Mouse (Mus musculus) cerebellum, postnatal 10 days (tissue): ENCODE results near the gene Ifit1bl1.
"Not testable (repeated sequence)": the region's sequence is repeated elsewhere in the genome, so short reads cannot be mapped to it uniquely, and the experiment has no call there.

Experiments used
- DNase-seq, 2 experiments: peaks; one replicate each; pipeline ENCODE4 v3.0.0; 2021; ENCODE audit warnings: mixed read lengths in 2 of 2

Gene Ifit1bl1

DNA sequence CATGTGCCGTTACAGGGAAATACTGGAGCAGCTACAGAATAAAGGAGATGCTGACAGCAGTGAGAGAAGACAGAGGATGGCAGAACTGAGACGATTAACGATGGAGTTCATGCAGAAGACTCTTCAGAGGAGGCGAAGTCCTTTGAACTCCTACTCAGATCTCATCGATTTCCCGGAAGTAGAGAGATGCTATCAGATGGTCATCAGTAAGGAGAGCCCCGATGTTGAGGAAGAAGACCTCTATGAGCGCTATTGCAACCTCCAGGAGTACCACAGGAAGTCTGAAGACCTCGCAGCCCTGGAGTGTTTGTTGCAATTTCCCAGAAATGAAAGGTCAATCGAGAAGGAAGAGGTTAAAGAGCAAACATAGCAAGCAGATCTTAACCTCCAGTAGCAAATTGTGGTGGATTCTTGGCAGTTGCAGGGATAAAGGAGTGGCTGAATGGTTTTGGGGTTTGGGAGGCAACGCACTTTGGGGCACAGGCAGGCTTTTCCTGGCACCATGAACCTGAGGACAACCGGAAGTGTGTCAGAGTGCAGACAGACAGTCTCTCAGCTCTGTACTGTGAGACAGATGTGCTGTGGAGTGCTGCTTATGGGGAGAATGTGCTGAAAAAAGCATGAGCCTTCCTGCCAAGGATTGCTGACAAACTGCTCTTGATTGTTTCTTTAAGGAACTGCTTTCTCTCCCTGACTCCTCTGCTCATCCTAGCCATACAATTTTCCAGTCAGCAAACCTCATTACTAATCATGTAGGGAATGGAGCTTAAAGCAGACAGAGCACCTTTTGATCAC is 13.7 kb downstream of the Ifit1bl1 start:
- not testable (repeated sequence) for DNase-seq

- DNase-seq, result not testable (repeated sequence)
Observed at GRCm38 (mm10) chr19:34585740-34586458, 15.9 kb downstream of the Ifit1bl1 start.

- DNase-seq, result not testable (repeated sequence)
Observed at GRCm38 (mm10) chr19:34583126-34583766, 18.5 kb downstream of the Ifit1bl1 start, which contains the start of gene Ifit3. Gene Ifit3, plus strand, starts transcription at chr19:34583531.

DNA sequence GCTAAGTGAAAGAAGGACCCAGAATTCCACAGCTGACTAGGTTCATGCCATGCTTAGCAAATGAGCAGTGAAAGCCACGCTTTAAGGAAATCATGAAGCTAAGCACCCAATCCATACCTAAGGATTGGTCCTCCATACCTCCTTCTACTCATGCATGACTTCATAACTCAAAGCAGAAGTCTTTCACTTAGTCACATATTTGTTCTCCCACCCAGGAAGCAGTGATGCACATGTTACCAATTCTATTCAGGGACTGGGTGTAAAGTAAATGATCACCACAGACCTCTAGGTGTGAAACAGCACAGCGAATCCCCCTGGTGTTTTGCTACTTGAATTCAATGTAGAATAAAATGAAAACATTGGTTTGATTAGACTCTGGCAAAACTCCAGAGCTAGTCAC is 19.1 kb downstream of the Ifit1bl1 start:
- not testable (repeated sequence) for DNase-seq

GRCm38 (mm10) chr19:34577121-34577520 is 24.6 kb downstream of the Ifit1bl1 start:
- no peak for DNase-seq

DNA sequence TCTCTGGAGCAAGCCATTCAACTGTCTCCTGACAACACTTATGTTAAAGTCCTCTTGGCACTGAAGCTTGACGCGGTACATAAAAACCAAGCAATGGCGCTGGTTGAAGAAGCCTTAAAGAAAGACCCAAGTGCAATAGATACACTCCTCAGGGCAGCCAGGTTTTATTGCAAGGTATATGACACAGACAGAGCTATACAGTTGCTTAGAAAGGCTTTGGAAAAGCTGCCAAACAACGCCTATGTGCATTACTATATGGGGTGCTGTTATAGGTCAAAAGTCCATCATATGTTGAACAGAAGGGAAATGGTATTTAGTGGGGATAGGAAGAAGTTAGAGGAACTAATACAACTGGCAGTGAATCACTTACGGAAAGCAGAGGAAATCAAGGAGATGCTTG is 28.1 kb downstream of the Ifit1bl1 start:
- no peak for DNase-seq

- no peak for DNase-seq
Observed at GRCm38 (mm10) chr19:34571080-34571479, 30.7 kb downstream of the Ifit1bl1 start.

DNA sequence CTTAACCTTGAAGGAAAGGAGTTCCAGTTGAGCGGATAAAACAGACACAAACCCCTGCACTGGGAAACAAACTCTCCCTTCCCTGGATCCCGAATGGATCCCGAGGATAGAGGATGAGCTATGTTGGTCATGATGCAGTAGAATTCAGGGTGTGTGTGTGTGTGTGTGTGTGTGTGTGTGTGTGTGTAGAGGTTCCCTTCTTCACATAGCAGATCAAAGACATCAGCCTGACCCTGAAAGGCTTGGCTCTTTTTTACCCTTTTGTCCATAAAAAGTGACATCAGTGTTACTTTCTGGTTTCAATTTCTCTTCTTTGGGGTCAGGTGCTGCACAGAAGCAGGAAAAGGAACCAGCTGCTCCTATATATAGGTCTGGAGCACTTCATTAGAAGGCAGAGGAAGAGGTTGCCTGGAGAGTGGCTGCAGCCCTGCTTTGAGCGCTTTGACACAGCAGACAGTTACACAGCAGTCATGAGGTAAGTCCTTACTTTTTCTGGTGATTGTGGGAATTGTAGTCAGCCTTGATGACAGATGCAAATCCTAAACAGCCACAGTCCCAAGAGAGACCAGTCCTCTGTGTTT is 31.8 kb downstream of the Ifit1bl1 start:
- no peak for DNase-seq

- DNase-seq, result no peak
Observed at GRCm38 (mm10) chr19:34568988-34569895, 32.5 kb downstream of the Ifit1bl1 start.

DNA sequence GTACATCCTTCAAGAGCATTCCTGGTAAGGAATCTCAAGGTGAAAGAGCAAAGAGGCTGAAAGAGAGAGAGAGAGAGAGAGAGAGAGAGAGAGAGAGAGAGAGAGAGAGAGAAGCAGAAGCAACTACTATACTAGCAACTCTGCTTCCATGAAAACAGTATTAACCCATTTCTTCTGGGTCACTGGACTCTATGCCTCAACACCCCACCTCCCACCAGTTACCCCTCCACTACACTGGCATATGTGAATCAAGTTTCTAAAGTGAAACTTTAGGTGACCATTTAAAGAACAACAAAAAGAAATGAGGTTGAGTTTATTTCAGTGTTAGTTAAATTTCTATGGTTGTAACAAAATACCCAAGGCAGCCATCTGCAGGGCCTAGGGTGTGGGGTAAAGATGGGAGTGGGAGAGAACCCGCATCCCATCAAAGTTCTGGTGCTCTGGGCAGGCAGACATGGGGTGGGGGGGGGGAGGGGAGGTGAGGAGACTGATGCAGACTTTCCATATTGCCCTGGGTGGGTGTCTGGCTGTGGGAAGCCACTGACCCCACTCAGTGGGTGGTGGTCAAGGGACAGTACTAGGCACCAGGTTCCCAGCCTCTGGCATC is 35.5 kb downstream of the Ifit1bl1 start:
- DNase-seq, result no peak

GRCm38 (mm10) chr19:34562556-34562955 is 39.2 kb downstream of the Ifit1bl1 start:
- no peak for DNase-seq

DNA sequence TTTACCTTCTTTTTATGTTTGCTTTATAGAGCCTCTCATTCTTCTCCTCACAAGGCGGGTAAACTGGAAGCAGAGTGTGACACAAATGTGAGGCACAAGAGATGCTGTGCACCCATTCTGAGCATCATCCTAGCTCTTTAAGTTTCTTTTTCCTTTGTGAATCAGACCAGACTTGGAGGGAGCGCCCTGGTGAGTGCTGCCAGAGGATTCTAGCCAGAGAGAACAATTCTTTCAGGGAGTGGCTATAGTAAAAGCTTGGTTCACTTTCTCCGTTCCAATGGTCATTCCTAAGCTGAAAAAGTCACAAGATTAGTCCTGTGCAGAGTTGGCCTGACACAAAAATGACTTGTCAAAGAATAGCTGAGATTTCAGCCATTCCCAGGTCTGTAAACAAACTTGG is 45.1 kb downstream of the Ifit1bl1 start:
- DNase-seq, result no peak

DNA sequence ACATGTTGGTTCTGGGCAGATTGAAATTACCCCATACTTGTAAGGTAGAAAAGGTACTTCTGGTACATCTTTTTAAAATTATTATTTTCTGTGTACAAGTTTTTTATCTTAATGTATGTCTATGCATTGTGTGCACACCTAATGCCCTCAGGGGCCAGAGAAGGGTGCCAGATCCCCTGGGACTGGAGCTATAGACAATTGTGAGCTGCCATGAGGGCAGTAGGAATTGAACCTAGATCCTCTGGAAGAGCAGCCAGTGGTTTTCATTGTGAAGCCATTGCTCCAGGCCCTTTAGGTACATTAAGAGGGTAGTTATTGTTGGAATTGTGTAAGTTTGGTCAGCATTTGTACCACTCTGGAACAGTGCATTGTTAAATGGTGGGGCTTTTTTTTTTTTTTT is 47.7 kb downstream of the Ifit1bl1 start:
- no peak for DNase-seq

DNA sequence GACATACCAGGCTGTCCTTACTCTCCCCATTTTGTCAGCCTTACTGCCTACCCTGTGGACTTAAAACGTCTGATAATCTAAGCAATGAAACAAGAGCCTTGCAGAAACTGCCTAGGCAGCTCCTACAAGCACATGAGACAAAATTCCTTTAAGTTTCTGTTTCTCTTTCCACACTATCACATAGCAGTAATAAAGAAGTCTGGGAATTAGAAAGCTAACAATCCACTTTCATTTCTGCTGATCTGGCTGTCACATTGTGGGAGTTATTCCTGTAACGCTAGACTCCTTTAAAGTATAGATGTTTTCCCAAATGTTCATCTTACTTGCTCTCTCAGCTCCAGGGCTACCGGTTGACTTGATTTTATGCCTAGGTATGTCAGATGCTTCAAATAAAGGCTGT is 48.2 kb downstream of the Ifit1bl1 start:
- DNase-seq, result no peak

DNA sequence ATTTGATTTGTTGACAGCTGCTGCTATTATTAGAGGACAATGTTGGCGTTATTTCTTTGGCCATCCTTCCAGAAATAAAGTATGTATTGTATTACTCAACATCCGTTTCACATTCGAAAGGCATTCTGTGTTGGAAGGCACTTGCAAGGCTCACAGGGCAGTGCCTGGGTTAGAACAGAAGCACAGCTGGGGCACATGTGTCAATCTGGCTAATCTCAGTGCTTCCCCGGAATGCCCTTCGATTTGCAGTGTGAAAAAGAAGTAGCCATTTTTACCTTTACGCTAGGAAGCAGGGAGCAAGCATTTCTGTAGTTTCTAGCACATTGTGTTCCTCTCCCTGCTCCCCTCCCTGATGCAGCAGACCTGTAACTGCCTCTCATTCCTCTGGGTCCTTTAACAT is 48.7 kb downstream of the Ifit1bl1 start:
- DNase-seq, result no peak

- no peak for DNase-seq
Observed at GRCm38 (mm10) chr19:34551981-34552380, 49.8 kb downstream of the Ifit1bl1 start.

DNA sequence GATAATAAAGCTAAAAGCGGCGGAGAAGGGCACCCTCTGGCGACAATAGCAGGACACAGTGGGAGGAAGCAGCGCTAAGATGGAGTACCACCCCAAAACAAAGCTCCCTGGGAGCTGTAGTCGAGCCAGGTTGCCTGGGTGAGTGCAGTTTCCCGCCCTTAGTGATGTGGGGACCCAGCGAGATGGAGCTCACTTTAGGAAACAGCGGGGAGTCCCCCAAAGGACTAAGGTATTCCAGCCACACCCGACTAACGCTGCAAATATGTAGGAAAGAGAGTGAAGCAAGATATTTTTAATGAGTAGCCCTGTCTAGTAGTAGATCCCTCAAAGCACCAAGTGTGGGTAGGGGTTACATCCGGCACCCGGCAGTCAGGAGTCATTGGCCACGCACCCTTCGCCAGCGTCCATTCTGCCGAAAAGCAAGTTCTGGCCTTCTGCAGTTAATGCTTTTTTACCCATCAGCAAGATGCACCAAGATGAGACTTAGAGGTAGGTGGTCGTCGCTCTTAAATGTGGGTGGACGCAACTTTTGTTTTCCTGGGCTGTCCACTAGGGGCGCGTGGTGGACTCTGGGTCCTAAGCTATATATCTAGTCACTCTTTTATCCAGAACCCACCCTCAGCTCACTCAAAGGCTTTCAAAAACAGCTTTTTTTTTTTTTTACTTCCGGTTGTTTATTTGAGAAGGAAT is 51.1 kb downstream of the Ifit1bl1 start, which contains the start of gene Ifit2:
TSS of gene Ifit2 (plus strand) at position 161 of the 690 bp plus-strand sequence.
- peak; percentile 80 to 82 for DNase-seq

GRCm38 (mm10) chr19:34550205-34550533 is 51.6 kb downstream of the Ifit1bl1 start:
- no peak for DNase-seq

- peak; percentile 84 to 87 for DNase-seq
Observed at GRCm38 (mm10) chr19:34547976-34548375, 53.8 kb downstream of the Ifit1bl1 start.

DNA sequence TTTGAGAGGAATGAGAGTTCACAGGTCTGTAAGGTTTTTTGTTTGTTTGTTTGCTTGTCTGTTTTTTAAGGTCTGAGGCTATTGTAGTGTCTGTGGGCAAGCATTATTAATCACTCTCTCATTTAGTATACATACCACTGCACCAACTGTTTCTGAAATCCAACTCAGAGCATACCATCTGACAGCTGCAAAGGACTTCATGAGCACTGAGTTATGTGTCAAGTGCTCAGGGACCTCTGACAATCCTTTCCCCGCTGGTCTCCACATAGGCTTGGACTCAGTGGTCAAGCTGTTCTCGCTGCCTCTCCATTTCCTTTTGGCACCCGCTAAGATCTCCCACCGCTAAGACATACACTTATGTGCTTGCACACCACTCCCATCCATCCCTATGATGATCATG is 55.5 kb downstream of the Ifit1bl1 start:
- DNase-seq, result no peak
